Mouse (Mus musculus) kidney, postnatal 4 days (tissue): ENCODE results near the gene Cacng3.

ENCODE experiments used
- DNase-seq, 2 experiments: peaks; one replicate each; pipeline ENCODE4 v3.0.0; 2021; ENCODE audit warnings: mixed read lengths in 2 of 2

Cacng3 gene

GRCm38 (mm10) chr7:122670442-122670872 lies at the start of gene Cacng3:
Gene Cacng3, plus strand, starts transcription at chr7:122670492.
- DNase-seq, result no peak

DNA sequence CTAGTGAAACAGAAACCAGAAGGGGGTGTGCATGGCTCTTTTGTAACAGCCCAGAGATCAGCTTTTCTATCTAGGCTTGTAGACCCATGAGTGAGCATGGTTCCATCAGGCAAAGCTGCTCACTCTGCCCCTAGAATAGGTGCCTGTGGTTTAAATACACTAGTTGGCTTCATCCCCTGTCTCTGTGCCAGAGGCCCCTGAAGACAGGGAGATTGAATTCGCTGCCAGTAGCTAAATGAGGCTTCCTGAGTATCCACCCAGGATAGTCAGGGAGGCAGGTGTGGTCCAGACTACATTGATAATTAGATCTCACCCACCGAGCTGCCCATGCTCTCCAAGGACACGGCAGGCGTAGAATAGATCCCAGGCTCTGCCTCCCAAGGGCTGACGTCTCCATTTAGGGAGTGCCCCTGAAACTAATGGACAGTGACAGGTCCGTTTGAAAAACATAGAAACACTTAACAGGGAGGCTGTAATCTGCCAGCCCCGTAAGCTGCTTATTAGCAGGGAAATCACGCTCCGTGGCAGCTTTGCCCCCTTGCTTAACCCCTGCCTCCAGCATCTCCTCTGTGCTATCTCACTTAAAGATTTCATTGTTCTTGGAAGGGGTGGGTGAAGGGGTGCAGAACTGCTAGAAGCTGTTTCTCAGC lies 48.0 kb upstream of the Cacng3 start:
- peak in 1 of 2 experiments; percentile 3 for DNase-seq

- no peak for DNase-seq
These were observed 46.5 kb upstream of the Cacng3 start for GRCm38 (mm10) chr7:122623753-122624152.

GRCm38 (mm10) chr7:122628050-122628449 lies 42.2 kb upstream of the Cacng3 start:
- DNase-seq, result no peak

- no peak for DNase-seq
These were observed 39.9 kb upstream of the Cacng3 start for GRCm38 (mm10) chr7:122630386-122630785.

DNA sequence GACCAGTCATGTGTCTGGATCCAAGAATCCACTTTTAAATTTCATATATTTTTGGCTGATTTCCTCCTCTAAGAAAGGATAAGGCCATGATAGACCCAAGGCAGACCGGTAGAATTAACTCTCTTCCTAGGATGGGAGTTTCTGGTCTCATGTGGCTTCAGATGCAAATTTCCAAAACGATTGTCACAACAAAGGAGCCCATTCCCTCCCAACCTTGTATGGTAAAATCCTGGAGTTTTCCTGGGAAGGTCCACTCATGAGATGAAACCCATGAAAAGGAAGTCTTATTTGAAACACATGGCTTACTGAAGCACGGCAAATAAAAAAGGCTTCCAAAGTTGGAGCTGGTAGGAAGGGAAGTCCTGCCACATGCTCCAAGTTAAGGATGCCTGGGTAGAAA lies 39.1 kb upstream of the Cacng3 start:
- no peak for DNase-seq

DNA sequence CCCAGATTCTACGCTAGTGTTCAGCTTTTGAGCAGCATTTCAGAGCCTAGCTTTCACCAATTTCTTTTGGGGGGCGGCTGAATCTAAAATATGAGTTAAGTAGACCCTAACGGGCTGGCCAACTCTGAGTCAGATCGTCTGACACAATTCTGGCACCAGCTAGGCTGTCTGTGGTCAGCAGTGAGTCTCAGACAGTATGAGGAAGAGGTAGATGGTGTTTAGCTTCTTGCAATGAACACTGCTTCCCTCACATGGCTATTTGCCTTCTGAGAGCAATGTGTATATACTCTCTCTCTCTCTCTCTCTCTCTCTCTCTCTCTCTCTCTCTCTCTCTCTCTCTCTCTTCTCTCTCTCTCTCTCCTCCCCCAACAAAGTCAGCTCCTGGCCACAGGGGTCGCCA lies 37.3 kb upstream of the Cacng3 start:
- DNase-seq, result peak in 1 of 2 experiments; percentile 3

- no peak for DNase-seq
These were observed 36.8 kb upstream of the Cacng3 start for GRCm38 (mm10) chr7:122633463-122633862.

DNA sequence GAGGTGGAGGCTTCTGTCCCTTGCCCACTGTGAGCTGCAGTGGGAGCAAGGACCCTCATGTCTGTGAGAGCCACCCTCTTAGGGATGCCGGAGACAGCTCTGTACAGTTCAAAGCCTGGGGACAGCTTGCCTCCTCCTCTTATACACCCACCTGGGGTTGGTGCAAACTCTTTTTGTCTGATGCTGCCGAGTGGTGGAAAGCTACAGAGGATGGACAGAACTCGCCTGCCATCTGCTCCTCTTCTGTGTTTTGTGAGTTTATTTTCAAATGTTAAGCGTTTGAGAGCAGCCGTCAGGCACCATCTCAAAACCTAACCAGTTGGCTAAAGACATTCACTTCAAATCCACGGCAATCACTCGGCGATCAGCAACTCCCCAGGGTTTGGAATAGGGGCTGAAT lies 26.6 kb upstream of the Cacng3 start:
- DNase-seq, result no peak

- DNase-seq, result no peak
These were observed 21.0 kb upstream of the Cacng3 start for GRCm38 (mm10) chr7:122649306-122649705.

- DNase-seq, result no peak
These were observed 17.8 kb upstream of the Cacng3 start for GRCm38 (mm10) chr7:122652523-122652922.

- no peak for DNase-seq
These were observed 13.6 kb upstream of the Cacng3 start for GRCm38 (mm10) chr7:122656671-122657070.

DNA sequence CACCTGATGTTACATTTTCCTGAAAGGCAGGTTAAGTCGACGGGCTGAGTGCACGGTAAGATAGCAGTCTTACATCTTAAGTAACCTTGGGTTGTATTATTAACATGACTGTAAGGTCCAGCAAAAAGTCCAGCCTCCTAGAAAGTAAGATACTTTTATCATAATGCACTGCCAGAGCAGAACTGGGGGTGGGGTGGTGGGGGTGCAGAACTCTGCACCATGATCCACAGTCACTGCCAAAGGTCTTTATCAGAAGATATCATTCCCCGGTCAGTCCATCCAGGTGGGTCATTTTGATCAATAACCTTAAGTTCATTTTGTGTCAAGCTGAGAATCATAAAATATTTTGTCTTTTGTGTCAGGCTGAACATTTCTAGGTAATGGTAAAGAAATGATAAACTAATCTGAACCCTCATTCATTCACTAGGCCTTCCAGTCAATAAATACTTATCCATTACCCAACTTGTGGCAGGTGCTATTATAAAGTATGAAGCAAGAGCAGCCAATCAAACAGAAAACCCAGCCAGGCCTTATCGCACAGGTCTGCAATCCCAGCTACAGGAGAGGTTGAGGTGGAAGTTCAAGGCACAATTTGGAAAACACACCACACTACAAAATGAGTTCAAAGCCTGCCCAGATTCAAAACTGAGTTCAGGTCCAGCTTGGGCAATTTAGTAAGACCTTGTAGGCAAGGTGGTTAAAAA lies 12.7 kb upstream of the Cacng3 start:
- DNase-seq, result no peak

DNA sequence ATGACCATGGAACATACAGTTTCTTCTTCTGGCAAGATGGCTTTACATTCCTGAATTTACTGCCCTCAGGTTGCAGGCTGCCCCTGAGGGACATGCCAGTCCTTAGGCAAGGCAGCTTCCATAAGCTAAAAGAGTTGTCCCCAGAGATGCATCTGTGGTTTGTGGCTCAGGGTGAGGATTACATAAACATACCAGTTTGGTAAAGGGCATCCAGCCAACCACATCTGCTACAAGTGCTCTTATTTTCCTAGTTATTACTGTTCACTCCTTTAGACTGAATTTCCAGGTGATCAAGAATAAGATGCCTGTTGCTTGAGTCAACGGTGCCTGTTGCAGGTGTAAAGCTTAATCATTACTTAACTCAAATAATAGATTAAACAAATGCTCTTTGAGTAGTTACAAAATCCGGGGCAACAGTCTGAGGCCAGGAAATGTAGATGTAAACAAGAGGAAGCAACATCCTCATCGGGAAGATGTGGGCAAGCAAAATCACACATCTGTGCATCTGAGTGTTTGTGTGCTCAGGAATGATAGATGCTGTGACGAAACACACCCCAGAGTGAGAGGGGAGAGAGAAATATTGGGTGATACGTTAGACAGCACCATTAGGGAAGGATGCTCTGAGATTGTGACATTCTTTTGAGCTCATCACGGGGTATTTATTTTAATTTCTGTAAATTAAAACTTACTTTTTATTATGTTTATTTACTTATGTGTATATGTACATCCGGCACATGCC lies 4.8 kb upstream of the Cacng3 start:
- DNase-seq, result no peak

DNA sequence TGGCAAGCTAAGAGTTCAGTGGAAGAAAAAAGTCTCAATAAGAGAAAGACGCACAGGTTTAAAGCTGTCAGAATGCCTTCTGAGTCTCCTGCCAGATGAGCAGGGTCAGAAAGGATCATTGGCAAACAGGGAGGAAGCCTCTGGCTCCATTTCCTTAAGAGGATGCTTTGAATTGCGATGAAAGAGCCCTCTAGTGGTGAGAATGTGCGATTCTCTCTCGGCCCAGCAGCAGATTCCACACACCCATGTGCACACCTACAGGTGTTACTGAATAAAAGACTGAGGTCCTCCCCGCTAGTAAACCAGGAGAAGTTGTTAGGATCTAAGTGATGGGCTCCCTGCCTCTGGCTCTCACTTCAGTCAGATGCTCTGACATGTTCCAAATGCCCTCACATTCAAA lies 2.4 kb upstream of the Cacng3 start:
- DNase-seq, result peak; percentile 17 to 28

DNA sequence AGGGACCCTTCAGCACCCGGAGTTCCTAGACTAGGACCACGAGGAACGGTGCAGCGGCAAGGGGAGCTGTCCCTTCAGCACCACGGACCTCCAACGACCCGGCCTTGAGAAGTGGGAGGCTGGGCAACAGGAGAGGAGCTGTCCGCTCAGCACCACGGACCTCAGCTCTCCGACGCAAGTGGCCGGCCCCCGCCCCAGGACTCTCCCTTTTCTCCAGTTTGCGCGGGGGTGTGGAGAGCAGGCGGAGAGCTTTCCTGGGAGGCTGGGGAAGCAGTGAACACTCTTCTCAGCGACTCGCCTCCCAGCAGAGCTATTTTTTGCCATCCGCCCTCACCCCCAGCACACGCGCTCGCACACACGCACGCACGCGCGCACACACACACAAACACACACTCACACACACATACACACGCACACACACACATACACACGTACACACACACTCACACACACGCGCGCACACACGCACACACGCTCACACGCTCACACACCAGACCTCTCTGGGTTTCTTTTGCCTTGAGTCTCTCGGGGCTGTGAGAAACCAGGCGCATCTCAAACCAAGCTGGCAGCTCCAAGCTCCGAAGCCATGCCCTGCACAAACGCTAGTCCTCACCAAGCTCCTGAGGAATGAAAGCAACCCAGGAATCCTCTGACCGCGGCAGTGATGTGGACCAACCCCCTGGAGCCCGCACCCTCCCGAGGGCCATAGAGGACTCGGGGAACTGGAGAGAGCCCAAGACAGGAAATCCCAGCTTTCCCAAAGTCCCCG lies 765 bp downstream of the Cacng3 start:
- DNase-seq, result peak; percentile 99 to 100

DNA sequence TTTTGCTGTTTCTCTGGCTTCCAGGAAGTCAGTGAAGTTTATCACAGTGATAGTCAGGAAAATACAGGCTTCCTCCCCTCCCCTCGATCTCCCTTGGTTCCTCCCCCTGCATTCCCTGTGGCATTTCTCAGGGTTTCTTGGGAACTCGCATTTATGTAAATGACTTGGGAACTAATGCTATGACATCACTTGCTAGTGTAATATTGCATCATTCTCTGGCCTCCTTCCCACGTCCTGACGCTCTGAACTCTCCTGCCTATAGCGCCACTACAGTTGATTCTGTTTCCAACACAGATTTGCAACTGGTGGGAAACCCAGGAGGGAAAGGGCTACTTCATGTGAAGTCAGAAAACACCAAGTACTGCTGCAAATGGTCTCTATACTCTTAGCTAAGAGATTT lies 2.7 kb downstream of the Cacng3 start:
- DNase-seq, result no peak

DNA sequence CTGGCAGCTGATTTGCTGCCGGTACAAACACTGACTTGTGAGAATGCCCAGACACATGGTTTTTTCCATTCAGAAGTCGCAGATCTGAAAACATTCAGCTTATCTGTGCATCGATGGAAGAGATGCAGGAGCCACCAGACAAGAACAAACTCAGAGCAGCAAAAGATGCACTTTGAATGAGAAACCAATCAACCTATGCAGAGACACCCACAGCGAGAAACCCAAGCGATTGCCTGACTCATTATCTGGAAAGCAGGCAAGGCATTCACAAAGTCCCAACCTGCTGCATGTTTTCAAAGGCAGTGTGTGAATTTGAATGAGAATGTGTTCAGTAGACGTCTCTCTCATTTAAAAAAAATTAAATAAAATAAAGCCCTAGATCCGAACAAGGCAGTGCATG lies 4.9 kb downstream of the Cacng3 start:
- no peak for DNase-seq

GRCm38 (mm10) chr7:122701751-122702150 lies 31.5 kb downstream of the Cacng3 start:
- DNase-seq, result no peak

DNA sequence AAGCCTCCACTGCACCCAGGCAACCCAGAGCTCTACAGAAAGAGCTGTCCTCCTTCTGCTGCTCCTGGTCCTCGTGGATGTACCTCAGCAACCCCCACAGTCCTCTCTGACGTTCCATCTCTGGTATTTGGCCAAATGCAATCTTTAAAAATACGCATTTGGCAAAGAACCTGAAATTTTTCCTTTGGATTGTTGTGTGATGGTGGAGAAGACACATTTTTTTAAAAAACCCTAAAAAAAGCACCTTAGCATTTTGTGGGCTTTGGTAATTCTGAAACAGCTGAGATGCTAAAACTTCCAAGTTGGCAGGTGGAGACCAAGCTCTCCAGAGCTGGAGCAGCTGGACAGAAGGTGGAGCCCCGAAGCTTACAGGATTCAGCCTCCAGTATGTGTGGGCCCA lies 32.2 kb downstream of the Cacng3 start:
- DNase-seq, result no peak

- no peak for DNase-seq
These were observed 36.4 kb downstream of the Cacng3 start for GRCm38 (mm10) chr7:122706736-122707135.

DNA sequence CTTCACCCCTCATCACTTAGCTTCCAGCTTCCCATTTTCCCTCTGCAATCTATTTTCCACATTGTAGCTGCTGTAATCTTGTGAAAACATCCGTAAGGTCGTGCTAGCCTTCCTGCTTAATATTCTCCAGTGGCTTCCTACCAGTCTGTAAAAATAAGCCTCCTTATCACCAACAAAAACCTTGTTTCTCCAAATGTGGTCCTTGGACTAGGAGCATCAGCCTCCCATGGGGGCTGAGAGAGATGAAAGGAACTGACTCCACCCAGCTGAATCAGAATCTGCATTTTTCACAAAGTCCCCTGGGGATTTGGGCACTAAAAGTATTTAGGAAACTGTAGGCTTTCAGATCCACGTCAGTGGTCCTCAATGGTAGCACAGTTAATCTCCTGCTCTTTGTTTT lies 46.0 kb downstream of the Cacng3 start:
- DNase-seq, result no peak

DNA sequence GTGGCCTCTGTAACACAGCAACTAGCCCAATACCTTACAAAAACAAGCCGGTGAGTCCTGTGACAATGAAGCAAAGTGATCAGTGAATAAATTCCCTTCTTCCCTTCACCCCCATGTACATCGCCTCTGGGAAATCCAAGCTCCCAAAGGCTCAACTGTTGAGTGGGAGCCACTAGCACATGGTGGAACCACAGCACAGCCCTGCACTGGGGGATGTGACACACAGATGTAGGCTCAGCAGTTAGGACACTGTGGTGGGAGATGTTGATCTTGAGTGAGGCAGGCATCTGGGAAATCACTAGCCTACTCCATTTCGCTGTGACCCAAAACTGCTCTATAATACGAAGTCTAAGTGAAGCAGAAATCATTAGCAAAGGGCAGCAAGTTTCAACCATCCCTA lies 48.2 kb downstream of the Cacng3 start:
- no peak for DNase-seq
